Mouse (Mus musculus): ENCODE measurements around the gene Fam32a.

Fam32a gene

DNA sequence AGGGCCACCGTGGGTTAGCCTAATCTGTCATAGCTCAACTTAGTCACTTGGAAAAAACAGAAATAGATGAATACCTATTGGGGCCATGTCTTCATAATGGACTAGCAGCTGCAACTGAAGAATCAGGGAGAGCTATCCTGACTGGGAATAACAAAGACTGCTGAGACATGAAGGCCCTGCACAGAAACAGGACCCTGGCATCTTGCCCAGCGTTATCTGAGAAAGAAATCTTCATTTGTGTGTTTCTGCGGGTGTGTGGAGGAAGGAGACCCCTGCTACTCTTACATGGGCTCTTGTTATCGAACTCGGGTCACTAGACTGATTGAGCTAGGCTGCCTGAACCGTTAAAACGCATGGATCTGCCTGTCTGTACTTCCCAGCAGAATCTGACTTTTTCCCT lies 21.4 kb downstream of the Fam32a start:
- DNase-seq, result peak; percentile 23

DNA sequence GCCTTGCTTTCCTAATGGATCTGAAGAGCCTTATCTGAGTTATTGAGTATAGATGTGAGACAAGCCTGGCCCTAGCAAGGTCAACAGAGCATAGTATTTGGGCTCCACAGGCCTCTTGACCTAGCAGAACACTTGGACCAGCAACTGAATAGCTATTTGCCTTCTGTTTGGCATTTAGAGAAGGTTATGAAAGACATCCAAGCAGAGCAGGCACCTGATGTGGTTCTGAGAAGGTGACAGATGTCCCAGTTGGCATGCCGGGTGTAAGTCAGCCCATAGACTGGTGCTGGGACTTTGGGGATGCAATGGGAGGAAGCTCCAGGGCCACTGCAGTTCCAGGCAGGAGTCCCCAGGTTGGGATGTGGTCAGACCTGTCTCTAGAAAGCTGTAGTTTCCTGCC lies 22.7 kb downstream of the Fam32a start:
- DNase-seq, result no peak

DNA sequence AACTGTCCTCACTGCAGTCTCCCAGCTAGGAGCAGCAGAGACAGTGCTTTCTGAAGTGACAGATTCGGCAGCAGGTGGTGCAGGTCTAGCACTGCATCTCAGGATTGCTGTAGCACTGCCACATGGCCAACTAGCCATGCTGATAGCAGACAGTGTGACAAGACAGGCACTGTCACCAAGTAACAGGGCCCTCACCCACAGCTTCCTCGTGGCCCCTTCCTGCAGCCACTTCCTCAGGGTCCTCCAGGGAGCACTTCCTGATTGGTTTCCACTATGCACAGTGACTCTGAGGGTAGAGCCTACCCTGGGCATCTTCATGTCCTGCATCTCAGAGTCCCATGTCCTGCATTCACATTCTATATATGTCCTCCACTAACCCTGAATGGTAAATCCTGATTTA lies 25.1 kb downstream of the Fam32a start:
- no peak for DNase-seq

DNA sequence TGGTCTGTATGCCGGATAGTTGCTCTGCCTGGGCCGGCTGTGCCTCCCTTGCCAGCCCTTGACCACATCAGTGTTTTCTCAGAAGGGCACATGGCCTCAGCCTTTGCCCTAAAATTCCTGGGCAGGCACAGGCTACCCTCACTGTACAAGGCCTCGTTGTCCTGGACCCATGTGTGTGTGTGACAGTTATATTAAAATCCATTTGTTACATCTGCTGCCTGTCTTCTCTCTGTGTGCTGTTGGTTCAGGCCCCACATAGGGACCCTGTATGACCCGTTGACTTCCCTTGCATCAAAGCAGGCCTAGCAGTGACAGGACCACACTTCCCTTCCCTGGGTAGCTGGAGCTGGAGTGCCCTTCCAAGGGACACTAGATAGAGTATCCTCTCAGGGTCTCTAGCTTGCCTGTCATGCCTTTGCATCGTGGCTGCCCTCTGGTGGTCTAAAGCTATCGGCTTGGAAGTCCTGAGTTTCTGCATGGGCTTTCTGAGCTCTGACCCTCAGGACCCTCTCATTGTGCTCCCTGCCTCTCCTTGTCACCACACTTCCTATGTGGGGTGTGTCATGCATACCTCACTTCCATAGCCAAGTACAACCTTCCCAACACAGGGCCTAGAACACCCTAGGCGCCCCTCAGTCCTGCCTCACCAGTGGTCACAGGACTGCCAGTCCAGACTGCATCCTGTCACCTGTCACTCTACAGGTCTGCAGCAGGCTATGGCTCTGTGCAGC lies 37.8 kb downstream of the Fam32a start:
- DNase-seq, result no peak

DNA sequence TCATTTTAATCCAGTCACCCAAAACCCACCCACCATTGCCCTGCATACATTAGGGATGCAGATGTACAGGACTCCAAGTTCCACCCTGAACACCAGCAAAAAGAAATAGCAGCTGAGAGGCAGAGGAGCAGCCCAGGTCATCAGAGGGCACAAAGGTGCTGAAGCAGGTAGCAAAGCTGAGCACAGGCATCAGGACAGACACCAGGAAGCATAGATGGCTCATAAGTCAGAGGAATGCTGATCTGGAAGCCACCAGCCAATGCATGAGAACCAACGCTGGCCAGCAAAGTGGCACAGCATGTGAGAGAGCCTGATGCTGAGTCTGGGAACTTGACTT lies 38.3 kb downstream of the Fam32a start:
- DNase-seq, result no peak

DNA sequence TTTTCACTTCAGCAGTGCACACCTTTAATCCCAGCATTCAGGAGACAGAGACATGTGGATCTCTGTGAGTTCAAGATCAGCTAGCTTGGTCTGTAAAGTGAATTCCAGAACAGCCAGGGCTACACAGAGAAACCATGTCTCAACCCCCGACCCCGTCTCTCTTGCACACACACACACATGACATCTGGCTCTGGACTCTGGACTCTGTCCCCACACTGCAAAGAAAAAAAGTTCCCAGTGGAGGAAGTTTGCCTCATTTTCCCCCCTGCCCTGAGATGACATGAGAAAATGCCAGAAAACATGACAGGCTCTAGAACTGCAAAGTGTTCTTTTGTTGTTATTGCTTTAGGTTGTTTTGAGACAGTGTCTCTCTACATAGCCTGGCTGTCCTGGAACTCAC lies 40.3 kb downstream of the Fam32a start:
- no peak for DNase-seq

DNA sequence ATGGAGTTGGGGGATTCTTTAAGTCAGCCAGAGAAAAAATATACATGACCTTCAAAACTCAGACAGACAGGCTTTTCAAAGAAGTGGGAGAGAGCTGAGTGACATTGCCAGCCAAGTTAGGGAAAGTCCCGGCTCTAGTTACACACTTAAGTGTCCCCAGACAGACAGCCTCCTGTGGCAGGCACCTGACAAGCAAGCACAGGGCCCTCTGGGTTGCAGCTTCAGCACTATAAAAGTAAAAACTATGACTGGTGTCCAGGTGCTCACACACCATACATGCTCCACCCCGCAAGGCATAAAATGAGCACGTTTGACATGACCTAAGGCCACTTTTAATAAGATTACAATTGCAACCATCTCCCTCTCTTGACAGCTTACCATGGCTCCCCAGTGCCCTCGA lies 41.1 kb downstream of the Fam32a start:
- no peak for DNase-seq

DNA sequence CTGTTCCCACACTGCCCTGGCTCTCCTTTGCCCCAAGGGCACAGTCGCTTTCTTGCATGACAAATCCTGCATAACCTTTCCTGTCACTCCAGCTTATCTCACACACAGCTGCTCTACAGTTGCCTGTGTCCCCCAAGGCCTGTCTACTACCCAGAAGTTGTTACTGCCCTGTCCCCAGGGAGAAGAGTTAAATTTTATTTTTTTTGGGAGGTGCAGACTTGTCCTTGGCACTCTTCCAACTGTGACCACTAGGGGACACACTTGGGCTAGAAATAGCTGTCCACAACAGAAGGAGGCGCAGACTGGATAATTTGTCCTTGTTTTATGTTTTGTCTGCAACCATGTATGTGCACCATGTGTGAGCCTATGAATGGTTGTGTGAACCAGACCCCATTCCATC lies 41.5 kb downstream of the Fam32a start:
- no peak for DNase-seq

DNA sequence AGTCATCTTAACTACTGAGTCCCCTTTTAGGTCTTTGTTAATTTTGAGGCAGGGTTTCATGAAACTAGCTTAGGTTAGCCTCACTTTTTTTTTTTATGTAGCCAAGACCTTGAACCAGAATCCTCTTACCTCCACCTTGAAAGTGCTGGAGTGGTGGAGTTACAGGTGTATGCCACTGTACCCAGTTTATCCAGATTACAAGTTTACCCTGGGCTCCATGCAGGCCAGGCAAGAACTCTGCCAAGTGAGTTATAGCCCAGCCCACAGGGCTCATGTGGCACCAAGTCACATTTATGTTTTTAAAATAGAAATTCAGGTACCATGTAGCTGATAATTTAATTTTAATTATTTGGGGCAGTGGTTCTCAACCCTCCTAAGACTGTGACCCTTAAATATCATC lies 41.9 kb downstream of the Fam32a start:
- no peak for DNase-seq

DNA sequence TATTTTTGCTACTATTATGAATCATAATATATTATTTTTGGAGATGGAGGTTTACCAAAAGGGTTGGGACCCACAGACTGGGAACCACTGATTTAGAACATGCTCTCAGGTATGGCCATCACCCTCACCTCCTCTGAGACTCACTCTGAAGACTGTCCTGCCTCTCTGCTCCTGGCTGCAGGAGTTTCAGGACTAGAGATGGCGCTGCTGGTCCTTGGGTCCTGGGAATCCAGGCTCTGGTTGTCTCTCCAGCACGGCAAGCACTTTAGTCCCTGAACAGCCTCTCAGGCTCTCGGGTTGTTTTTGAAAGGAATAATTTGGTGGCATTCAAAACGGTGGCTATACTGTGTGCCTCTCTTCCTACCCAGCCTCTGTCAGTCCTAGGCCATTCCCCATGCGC lies 42.3 kb downstream of the Fam32a start:
- DNase-seq, result no peak

DNA sequence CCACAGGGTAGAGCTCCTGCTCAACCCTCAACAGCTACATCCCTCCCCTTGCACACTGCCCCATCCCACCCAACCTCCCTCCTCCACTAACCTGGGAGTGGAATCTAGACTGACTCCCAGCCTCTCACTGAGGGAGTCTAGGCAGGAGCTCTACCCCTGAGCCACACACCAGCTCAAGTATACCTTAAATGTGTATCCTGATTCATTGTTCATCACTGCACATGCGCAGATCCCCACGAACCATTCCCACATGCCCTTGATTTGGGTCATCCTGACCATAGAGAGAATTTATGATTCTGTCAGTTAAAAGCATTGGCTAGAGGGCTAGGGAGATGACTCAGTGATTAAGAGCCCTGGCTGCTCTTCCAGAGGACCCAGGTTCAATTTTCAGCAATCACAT lies 43.2 kb downstream of the Fam32a start:
- DNase-seq, result no peak

DNA sequence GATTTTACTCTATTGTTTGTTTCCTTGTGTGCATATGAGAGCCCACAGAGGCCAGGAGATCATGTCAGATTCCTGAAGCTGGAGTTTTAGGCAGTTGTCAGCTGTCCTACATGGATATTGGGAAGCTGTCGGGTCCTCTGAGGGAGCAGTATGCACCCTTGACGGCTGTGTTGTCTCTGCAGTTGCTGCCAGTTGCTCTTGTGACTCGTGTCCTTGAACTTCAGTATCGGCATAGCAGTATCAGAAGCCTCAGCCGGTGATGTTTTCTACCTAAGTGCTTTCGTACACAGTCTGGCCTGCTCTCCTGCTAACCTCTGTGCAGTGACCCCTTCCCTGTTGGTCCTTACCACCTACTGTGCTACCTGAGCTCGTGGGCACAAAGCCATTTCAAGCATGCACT lies 43.9 kb downstream of the Fam32a start:
- no peak for DNase-seq

DNA sequence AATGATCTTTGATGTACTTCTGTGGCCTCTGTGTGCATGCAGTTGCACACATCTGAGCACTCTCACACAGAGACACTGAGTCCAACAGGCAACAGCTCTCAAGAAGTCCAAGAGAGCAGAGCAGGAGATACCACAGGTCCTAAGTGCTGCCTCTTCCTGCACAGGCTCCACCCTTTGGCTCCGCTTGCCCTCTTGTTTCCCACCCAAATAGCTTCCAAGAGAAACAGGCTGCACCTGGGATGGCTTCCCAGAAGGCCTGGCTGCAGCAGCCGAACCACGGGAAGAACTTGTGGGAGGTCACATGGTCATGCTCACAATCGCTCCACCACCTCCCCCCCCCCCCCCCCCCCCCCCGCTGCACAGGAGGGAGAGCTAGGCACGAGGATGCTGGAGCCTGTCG lies 45.8 kb downstream of the Fam32a start:
- DNase-seq, result no peak

DNA sequence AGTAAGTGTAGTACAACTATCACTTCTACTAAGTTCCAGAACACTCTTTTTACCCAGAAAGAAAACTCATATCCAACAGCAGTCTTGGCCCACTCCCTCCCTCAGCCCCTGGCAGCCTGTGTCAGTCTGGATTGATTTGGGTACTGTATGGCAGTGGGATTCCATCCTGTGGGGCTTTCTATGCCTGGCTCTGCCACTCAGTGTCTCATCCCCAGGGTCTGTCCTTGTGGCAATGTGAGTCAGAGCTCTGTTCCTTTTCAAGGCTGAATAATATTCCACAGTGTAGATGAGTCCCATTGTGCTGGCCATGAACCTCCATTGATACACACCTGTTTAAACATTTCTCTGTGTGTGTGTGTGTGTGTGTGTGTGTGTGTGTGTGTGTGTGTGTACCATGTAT lies 47.1 kb downstream of the Fam32a start:
- DNase-seq, result no peak

DNA sequence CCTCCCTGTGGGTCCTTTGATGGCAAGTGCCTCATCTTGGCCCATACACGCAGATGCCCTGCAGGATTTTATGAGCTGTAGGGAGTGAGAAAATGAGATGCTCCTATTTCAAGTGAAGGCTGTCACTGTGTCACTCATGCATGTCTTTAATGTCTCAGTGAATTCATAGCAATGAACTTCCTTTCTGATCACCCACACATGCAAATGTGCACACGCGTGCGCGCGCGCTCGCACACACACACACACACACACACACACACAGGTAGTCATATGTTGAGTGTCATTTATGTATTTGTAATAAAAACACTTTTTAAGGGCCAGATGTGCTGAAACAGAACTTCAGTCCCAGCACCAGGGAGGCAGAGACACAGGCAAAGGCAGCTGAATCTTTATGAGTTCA lies 47.6 kb downstream of the Fam32a start:
- DNase-seq, result no peak

DNA sequence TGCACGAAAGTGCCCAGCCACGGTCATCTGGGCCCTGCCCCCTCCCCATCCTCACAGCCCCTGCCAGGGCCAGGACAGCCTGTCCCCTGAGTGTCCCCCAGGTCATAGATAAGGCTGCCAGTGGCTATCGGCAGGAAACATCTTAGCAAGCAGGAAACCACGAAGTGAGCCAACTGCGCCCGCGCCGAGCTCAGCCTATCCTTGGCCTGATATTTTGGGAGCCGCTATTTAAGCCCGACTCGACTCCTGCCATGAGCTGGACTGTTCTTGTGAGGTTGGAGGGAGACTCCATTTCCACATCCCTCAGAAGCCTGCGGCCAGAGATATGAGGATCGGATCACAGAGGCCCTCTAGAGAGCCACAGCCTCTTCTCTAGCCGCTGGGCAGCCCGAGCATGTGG lies 48.8 kb downstream of the Fam32a start:
- DNase-seq, result no peak

DNA sequence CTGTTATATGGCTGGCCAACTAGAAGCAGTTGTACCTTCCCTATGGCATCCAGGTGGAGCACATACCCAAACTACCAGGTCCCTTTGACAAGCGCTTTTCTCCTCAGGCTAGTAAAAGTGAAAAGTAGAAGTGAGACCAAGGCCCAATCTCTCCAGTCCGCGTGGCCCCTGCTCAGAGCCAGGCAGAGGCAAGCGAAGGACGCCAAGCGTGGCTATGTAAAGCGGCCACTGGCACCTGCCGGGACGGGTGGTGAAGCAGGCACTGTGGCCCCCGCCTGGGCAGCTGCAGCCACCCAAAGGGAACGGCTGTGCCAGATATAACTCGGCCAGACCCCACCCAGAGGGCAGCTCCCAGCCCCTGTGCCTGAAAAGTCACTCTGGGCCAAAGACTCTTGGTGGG lies 51.1 kb downstream of the Fam32a start:
- DNase-seq, result no peak

DNA sequence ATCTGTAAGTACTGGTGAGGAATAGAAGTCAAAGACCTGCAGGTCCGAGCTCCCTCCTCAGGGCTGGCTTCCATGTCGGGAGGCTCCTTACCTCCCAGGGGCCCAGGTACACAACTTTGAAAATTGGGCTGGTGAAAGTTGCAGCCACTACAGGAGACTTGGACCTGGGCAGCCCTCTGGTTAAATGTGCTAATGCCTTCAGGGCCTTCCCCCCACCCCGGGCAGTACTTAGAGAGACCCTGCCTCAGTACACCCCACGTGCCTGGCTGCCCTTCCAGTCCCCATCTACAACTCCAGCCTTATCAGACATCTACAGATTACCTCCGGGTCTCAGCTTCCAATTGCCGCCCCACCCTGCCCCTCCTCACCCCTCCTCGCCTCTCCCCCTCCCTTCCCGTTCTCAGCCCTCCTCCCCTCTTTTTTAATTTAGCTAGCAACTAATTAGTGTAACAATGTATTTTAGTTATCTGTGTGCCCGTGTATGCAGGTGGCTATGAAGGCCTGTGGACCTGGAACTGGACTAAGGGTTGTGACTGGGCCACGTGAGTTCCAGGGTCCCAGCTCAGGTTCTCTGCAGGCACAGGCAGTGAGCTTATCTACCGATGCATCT lies 51.6 kb downstream of the Fam32a start:
- no peak for DNase-seq

DNA sequence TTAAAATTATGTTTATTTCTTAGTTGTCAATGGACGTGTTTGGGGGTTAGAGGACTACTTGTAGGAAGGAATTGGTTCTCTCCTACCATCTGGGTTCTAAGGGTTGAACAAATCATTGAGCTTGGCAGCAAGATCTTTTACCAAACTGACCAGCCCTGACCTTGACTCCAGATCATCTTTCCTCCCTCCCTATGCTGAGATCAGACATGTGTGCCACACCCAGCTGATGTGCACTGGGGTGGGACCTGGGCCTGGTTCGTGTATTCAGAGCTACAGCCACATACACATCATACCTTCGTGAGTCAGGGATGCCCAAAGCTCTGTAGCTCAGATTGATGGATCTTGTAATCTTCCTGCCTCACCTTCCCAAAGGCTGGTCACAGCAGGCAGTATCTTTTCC lies 52.2 kb downstream of the Fam32a start:
- no peak for DNase-seq

DNA sequence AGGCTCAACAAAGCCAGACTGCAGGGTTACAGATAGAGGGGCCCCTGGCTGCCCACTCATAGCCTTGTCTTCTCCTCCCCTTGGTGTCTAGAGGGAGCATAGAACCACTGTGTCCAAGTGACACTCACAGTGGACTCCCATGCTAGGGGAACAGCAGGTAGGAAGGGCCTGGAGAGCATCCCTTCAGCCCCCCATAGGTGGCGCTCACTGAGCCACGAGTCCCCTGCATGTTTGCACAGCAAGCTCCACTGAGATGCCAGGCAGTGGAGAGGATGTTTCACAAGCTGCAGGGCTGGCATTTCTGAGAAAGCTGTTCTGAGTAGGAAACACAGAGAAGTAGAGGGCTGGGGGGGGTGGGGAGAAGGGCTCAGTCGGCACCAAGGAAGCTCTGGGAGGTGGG lies 52.8 kb downstream of the Fam32a start:
- DNase-seq, result no peak

DNA sequence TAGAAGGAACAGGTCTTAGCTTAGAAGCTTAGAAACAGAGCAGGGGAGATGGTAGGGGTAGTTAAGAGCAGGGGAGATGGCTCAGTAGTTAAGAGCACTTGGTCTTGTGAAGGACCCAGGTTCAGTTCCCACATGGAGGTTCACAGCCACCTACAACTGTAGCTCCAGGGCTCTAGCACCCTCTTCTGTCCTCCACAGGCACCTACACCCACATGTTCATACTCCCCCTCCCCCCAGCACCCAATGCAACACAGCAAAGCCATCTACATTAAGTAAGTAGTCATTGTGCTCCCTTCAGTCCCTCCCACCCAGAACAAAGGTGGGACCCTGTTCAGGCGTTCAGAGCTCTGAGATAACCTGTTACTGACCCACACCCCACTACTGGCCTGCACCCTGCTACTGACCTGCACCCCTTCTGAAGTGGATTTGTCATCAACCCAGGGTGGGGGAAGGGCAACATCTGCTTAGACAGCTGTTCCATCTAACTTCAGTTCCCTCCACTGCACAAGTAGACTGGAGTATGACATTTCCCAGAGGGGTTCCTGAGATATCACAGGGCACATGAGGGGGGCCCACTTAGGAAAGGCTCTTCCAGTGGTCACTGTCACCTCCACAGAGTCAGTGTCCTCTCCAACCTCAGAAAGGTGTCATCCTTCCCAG lies 53.7 kb downstream of the Fam32a start:
- no peak for DNase-seq

DNA sequence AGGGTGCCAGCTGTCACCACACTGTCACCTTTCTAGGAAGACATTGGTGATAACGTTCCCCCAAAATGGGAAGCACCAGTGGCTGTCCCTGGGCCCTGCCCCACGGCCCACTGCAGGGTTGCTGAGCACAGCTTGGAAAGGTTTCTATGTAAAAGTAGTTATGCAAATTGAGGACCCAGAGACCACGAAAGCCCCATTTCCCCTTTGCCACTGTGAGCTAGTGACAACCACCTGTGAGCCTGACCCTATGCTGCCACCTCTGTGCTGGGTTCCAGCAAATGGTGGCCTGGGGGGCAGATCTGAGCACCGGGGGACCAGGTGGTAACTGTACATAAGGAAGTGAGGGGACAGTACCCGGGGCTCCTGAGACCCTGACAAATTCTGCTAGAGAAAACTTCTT lies 54.3 kb downstream of the Fam32a start:
- DNase-seq, result no peak

Measured in cerebellum, adult 11 months (tissue).